Mouse (Mus musculus): Measurements from ENCODE around the gene Acbd4. TPM values are rescaled to one million over a fixed set of nuclear protein-coding genes. Genes with fewer than 3 reads are reported as not detected.

The Acbd4 gene
- polyA plus RNA-seq, 1 experiment from 2014 or later: 54.4 TPM

DNA sequence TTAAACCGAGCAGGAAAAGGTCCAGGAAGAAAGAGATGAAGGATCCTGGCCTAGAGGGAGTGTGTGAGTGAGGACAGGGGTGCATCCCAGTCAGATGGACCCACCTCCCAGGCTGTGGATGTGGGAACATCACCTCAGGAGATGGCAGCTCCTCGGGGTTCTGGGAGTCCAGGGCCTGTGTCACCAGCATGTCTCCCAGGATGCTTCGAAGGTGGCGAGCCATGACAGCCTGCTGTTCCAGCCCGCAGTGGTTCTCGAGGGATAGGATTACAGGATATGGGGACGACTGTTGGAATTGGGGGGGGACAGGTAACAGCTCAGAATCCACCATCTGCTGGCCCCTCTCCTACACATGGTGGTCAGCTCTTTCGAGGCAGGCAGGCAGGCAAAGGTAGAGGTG is 24.9 kb upstream of the Acbd4 start:
- 69% methylated on average over 8 of the region's 8 CpGs for WGBS (ENCODE audit: insufficient replicate concordance)
- Histone ChIP-seq H3K9ac (ENCODE audit: low read depth, low read length) (no peak overlapping the region), H3K9me3 (replicated peaks; ENCODE audit: control insufficient read depth, low read length) (no peaks in the 10 kb centered on the region), H3K4me1 (ENCODE audit: control insufficient read depth, low read depth, low read length) (peaks cover 4% of the 10 kb centered on the region), H3K4me3 (ENCODE audit: low read depth, low read length) (no peak overlapping the region), H3K36me3 (ENCODE audit: control insufficient read depth, insufficient read depth) (no peaks in the 10 kb centered on the region), H3K4me2 (ENCODE audit: low read depth, low read length) (no peak overlapping the region), H3K27me3 (ENCODE audit: control insufficient read depth, insufficient read depth, low read depth, low read length) (peaks cover 21% of the 10 kb centered on the region), H3K27ac (ENCODE audit: low read length) (no peak overlapping the region)
- ATAC-seq (ENCODE audit: low read depth): no peak

DNA sequence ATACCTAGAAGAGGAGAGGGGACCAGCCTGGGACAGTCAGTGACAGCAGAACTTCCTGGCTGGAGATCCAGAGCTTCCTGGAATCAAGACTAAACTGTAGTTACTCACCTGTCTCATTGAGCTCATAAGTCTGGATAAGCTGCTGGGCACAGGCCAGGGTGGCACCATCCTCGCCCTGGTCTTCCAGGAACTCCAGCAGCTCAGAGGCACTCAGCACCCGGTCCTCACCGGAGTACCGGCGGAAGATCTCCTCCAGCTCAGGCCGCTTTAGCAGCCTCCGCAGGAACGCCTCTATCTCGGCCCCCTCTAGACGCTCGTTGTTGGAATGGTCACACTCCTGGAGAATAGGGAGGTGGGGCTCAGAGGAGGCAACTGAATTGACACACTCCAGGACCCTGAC is 23.4 kb upstream of the Acbd4 start:
- 82% methylated on average over 11 of the region's 11 CpGs for WGBS (ENCODE audit: insufficient replicate concordance)
- Histone ChIP-seq H3K27ac (ENCODE audit: low read length) (no peak overlapping the region), H3K9ac (ENCODE audit: low read depth, low read length) (no peak overlapping the region), H3K9me3 (replicated peaks; ENCODE audit: control insufficient read depth, low read length) (no peaks in the 10 kb centered on the region), H3K4me3 (ENCODE audit: low read depth, low read length) (no peak overlapping the region), H3K4me2 (ENCODE audit: low read depth, low read length) (no peak overlapping the region), H3K36me3 (ENCODE audit: control insufficient read depth, insufficient read depth) (no peaks in the 10 kb centered on the region), H3K4me1 (ENCODE audit: control insufficient read depth, low read depth, low read length) (peaks cover 4% of the 10 kb centered on the region), H3K27me3 (ENCODE audit: control insufficient read depth, insufficient read depth, low read depth, low read length) (peaks cover 21% of the 10 kb centered on the region)
- no peak for ATAC-seq (ENCODE audit: low read depth)

DNA sequence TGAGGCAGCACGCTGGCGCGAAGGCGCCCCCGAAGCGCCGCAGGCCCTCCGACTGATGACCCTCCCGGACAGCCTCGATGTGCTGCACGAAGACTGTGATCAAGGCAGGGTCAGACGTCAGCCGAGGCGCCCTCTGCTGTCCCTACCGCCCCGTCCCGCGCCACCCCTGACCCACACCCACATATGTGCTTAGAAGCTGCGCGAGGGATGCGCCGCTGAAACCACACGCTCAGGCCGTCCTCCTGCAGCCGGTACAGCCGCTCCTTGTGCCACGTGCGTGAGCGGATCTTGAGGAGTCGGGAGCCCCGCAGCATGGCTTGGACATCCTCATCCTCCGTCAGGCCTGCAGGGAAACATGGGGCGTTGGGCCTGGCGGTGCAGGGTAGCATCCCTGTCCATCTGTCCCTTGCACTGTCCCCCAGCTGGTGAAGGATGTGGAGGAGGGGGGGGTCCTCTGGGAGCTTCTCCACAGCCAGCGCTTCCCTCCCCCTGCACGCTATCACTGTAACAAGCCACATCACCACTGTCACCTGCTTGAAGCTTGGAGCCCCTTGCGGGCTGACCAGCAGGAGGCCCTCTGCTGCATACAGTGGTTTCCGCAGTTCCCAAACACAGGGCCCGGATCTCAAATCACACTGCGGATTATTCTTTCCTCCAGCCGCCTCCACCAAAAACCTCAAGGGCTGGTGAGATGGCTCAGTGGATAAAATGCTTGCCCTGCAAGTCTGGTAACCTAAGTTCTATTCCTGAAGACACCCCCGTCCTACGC is 21.0 kb upstream of the Acbd4 start:
- H3K4me1 ChIP-seq (ENCODE audit: control insufficient read depth, low read depth, low read length): peaks cover 4% of the 10 kb centered on the region
- no peak overlapping the region for H3K27ac ChIP-seq (ENCODE audit: low read length)
- no peaks in the 10 kb centered on the region for H3K36me3 ChIP-seq (ENCODE audit: control insufficient read depth, insufficient read depth)
- H3K9ac ChIP-seq (ENCODE audit: low read depth, low read length): no peak overlapping the region
- H3K4me2 ChIP-seq (ENCODE audit: low read depth, low read length): peak overlapping the region; percentile 50
- WGBS (ENCODE audit: insufficient replicate concordance): 3% methylated on average over 43 of the region's 43 CpGs
- H3K27me3 ChIP-seq (ENCODE audit: control insufficient read depth, insufficient read depth, low read depth, low read length): peaks cover 21% of the 10 kb centered on the region
- H3K9me3 ChIP-seq (replicated peaks; ENCODE audit: control insufficient read depth, low read length): no peaks in the 10 kb centered on the region
- ATAC-seq (ENCODE audit: low read depth): no peak
- peak overlapping the region; percentile 33 for H3K4me3 ChIP-seq (ENCODE audit: low read depth, low read length)

DNA sequence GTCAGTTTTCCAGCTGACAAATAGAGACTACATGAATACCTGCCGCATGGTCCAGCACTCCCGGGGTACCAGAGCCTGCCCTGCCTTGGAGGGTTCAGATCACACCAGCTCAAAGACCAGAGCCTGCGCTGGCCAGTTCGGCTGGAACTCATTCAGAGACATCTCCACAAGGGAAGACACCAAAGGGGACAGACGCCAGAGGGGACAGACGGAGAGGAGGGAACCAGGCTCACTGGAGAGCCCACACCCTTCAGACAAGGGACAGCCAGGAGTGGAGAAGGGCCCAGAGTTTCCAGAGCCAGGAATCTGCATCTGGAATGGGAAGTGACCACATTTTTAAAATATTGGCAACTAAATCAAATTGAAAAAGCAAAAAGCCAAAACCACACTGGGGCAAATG is 19.9 kb upstream of the Acbd4 start:
- H3K9me3 ChIP-seq (replicated peaks; ENCODE audit: control insufficient read depth, low read length): no peaks in the 10 kb centered on the region
- H3K4me2 ChIP-seq (ENCODE audit: low read depth, low read length): no peak overlapping the region
- peaks cover 21% of the 10 kb centered on the region for H3K27me3 ChIP-seq (ENCODE audit: control insufficient read depth, insufficient read depth, low read depth, low read length)
- no peak overlapping the region for H3K4me3 ChIP-seq (ENCODE audit: low read depth, low read length)
- ATAC-seq (ENCODE audit: low read depth): no peak
- H3K27ac ChIP-seq (ENCODE audit: low read length): no peak overlapping the region
- no peak overlapping the region for H3K9ac ChIP-seq (ENCODE audit: low read depth, low read length)
- no peaks in the 10 kb centered on the region for H3K36me3 ChIP-seq (ENCODE audit: control insufficient read depth, insufficient read depth)
- 62% methylated on average over 6 of the region's 6 CpGs for WGBS (ENCODE audit: insufficient replicate concordance)
- peaks cover 4% of the 10 kb centered on the region for H3K4me1 ChIP-seq (ENCODE audit: control insufficient read depth, low read depth, low read length)

DNA sequence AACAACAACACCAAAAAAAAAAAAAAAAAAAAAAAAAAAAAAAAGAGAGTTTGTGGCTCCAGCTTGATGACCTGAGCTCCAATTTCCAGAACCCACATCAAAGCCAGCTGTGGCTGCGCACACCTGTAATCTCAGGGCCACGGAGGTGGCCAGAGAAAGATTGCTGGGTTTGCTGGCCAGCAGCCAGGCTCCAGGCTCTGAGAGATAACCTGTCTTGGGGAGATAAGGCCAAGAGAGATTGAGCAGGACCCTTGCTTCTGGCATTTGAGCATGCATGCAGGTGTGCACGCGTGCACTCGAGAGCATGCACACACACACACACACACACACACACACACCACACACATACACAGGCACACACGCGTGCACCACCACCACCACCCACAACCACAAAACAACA is 8.2 kb upstream of the Acbd4 start:
- Histone ChIP-seq H3K9ac (ENCODE audit: low read depth, low read length) (no peak overlapping the region), H3K27me3 (ENCODE audit: control insufficient read depth, insufficient read depth, low read depth, low read length) (no peaks in the 10 kb centered on the region), H3K36me3 (ENCODE audit: control insufficient read depth, insufficient read depth) (no peaks in the 10 kb centered on the region), H3K9me3 (replicated peaks; ENCODE audit: control insufficient read depth, low read length) (no peaks in the 10 kb centered on the region), H3K4me2 (ENCODE audit: low read depth, low read length) (no peak overlapping the region), H3K27ac (ENCODE audit: low read length) (no peak overlapping the region), H3K4me1 (ENCODE audit: control insufficient read depth, low read depth, low read length) (no peaks in the 10 kb centered on the region), H3K4me3 (ENCODE audit: low read depth, low read length) (no peak overlapping the region)
- ATAC-seq (ENCODE audit: low read depth): no peak
- 60% methylated on average over 7 of the region's 7 CpGs for WGBS (ENCODE audit: insufficient replicate concordance)

DNA sequence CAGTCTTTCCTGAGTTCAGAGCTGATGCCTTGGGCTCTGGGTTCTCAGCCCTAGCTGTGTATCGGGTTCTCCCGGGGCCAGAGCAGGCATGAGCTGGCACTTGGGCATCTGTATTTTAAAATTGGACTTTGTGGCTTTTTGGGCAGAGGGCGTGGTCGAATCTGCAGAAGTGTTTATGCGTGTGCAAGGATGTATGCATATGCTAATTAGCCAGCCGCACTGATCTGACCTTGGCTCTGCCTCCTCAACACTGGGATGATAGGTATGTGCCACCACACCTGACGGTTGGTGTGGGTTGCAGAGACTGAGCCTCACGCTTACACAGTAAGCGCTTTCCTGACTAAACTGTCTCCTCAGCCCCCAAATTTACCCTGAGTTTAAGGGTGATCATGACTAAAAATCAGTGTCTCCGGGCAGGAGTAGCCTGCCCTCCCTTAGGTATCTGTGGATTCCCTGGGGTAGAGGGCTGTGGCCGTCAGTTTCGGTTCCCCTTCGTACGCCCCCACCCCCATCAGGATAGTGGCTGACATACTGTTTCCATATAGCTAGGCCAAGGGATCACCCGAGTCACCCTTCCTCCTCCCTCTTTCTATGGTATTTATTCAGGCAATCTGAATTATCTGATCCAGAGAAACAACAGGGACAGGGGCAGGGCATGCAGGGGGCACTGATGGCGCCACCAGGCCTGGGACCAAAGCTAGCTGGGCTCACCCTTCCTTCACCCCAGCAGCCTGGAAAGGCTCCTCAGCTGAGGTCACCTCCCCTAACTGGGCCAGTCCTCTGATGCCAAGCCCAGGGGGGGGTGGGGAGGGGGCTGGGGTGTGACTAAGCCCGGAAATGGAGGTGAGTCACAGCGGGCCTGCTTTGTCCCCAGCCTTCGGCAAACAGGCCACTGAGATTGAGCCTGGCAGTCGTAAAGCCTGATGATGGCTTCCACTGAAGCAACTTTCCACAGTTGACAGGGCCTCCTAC is 7.3 kb upstream of the Acbd4 start:
- Histone ChIP-seq H3K36me3 (ENCODE audit: control insufficient read depth, insufficient read depth) (no peaks in the 10 kb centered on the region), H3K27me3 (ENCODE audit: control insufficient read depth, insufficient read depth, low read depth, low read length) (no peaks in the 10 kb centered on the region), H3K9ac (ENCODE audit: low read depth, low read length) (no peak overlapping the region), H3K4me2 (ENCODE audit: low read depth, low read length) (no peak overlapping the region), H3K4me3 (ENCODE audit: low read depth, low read length) (no peak overlapping the region), H3K9me3 (replicated peaks; ENCODE audit: control insufficient read depth, low read length) (no peaks in the 10 kb centered on the region), H3K4me1 (ENCODE audit: control insufficient read depth, low read depth, low read length) (no peaks in the 10 kb centered on the region), H3K27ac (ENCODE audit: low read length) (no peak overlapping the region)
- ATAC-seq (ENCODE audit: low read depth): no peak
- WGBS (ENCODE audit: insufficient replicate concordance): 51% methylated on average over 20 of the region's 20 CpGs

DNA sequence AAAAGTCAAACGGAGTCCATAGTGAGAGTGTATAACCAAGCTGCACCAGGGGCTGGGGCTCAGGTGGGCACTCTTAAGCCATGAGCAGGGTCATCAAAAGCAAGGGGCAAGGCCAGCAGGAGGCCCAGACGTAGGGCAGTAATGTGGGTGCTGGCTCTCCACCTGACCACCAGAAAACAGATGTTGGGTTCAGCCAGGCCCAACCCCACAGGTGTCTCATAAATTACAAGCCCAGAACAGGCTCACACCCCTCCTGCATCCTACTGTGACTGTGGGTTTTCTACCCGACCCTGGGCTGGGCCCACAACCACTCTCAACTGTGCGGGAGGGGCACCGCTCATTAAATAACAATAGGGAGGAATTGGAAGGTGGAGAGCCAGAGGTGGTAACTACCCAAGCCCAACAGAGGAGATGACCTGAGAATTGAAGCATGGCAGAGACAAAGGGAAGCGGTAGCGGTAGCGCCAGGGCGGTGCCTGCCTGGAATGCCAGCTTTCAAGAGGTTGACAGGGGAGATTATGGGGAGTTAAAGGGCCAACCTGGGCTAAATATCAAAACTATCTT is 6.3 kb upstream of the Acbd4 start:
- Histone ChIP-seq H3K9ac (ENCODE audit: low read depth, low read length) (no peak overlapping the region), H3K36me3 (ENCODE audit: control insufficient read depth, insufficient read depth) (no peaks in the 10 kb centered on the region), H3K4me1 (ENCODE audit: control insufficient read depth, low read depth, low read length) (no peaks in the 10 kb centered on the region), H3K4me3 (ENCODE audit: low read depth, low read length) (no peak overlapping the region), H3K9me3 (replicated peaks; ENCODE audit: control insufficient read depth, low read length) (no peaks in the 10 kb centered on the region), H3K4me2 (ENCODE audit: low read depth, low read length) (no peak overlapping the region), H3K27me3 (ENCODE audit: control insufficient read depth, insufficient read depth, low read depth, low read length) (peaks cover 10% of the 10 kb centered on the region), H3K27ac (ENCODE audit: low read length) (no peak overlapping the region)
- no peak for ATAC-seq (ENCODE audit: low read depth)
- WGBS (ENCODE audit: insufficient replicate concordance): 73% methylated on average over 9 of the region's 9 CpGs

DNA sequence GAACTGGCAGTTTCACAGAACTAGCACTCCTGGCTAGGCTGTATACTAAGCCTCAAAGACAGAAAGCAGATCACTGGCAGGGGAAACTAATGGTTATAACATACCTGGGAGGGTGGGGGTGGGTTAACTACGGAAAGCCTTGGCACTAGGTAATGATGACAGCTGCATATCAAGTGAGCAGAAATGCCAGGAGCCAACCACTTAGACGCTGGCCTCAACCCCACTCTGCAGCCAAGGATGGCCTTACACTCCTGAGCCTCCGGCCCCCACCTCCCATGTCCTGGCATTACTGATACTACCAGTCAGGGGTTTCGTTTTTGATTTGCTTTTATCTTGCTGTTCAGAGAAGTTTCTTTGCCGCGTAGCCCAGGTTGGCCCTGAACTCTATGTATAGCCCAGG is 5.7 kb upstream of the Acbd4 start:
- Histone ChIP-seq H3K4me3 (ENCODE audit: low read depth, low read length) (no peak overlapping the region), H3K27ac (ENCODE audit: low read length) (no peak overlapping the region), H3K4me1 (ENCODE audit: control insufficient read depth, low read depth, low read length) (no peaks in the 10 kb centered on the region), H3K4me2 (ENCODE audit: low read depth, low read length) (no peak overlapping the region), H3K9ac (ENCODE audit: low read depth, low read length) (no peak overlapping the region), H3K27me3 (ENCODE audit: control insufficient read depth, insufficient read depth, low read depth, low read length) (peaks cover 16% of the 10 kb centered on the region), H3K9me3 (replicated peaks; ENCODE audit: control insufficient read depth, low read length) (no peaks in the 10 kb centered on the region), H3K36me3 (ENCODE audit: control insufficient read depth, insufficient read depth) (no peaks in the 10 kb centered on the region)
- no peak for ATAC-seq (ENCODE audit: low read depth)
- WGBS (ENCODE audit: insufficient replicate concordance): 67% methylated on average over 6 of the region's 6 CpGs

Data from liver, embryonic 16.5 days (tissue).